Mouse (Mus musculus) spleen, adult 2 months (tissue): Measurements from ENCODE around the gene Ppp1r1b. TPM values are rescaled to one million over a fixed set of nuclear protein-coding genes. Genes with fewer than 3 reads are reported as not detected.

Experiments
- DNase-seq, 2 experiments: peaks; one replicate each; pipeline versions ENCODE4 v3.0.0 to v3.0.0-alpha.2; 2012 to 2021; ENCODE audit warnings: low spot score in 2 of 2, low read depth in 1 of 2
- H3K27ac ChIP-seq: fragments of 200-500 bp; 2 replicates; pipeline ENCODE4 v1.5.1; 2012; ENCODE audit warnings: low read length, inconsistent platforms; ENCODE audit not compliant: insufficient read depth
- H3K27me3 ChIP-seq: fragments of 200-500 bp; 2 replicates; pipeline ENCODE4 v1.6.1; 2012; ENCODE audit warnings: mild to moderate bottlenecking, moderate library complexity, low read length, inconsistent platforms; ENCODE audit not compliant: control insufficient read depth, insufficient read depth
- H3K36me3 ChIP-seq: fragments of 200-500 bp; 2 replicates; pipeline ENCODE4 v1.6.1; 2012; ENCODE audit warnings: mild to moderate bottlenecking, low read length, inconsistent platforms; ENCODE audit not compliant: control insufficient read depth, insufficient read depth
- H3K4me1 ChIP-seq: fragments of 200-500 bp; 2 replicates; pipeline ENCODE4 v1.6.1; 2011; ENCODE audit warnings: inconsistent platforms; ENCODE audit not compliant: control insufficient read depth, insufficient read depth, insufficient read length
- H3K4me3 ChIP-seq: fragments of 200-500 bp; 2 replicates; pipeline ENCODE4 v1.5.1; 2011; ENCODE audit warnings: mild to moderate bottlenecking, inconsistent platforms; ENCODE audit not compliant: insufficient read depth, insufficient read length; ENCODE audit errors: extremely low read depth
- CTCF ChIP-seq: fragments of 200-500 bp; IDR thresholded peaks from 2 replicates; pipeline ENCODE4 v1.5.1; 2011; ENCODE audit warnings: mild to moderate bottlenecking, inconsistent platforms; ENCODE audit not compliant: insufficient read depth, insufficient read length, insufficient replicate concordance; ENCODE audit errors: extremely low read depth
- POLR2A ChIP-seq: fragments of 200-500 bp; IDR thresholded peaks from 2 replicates; pipeline ENCODE4 v1.6.1; 2011; ENCODE audit warnings: low read depth, low read length, inconsistent platforms
- WGBS: fragments of 180-500 bp; shearing (Covaris S2); methylation state at CpG from one replicate; pipeline ENCODE4 v1.1.7; 2018; 5-methylcytosine and 5-hydroxymethylcytosine counted together
- polyA plus RNA-seq: library from polyadenylated mRNA; depleted of rRNA; stranded (reverse); fragments of >200 nt; gene quantifications from 2 replicates; pipeline ENCODE4 v1.2.3, GENCODE M21; 2012

The Ppp1r1b gene
- polyA plus RNA-seq, 1 experiment: 0.44 TPM

GRCm38 (mm10) chr11:98388282-98388681 is 40.1 kb downstream of the Ppp1r1b start:
- WGBS: 83% methylated on average over 10 of the region's 10 CpGs
- H3K27me3 ChIP-seq: no peaks in the 10 kb centered on the region
- no peak overlapping the region for H3K4me3 ChIP-seq
- H3K27ac ChIP-seq: no peak overlapping the region
- TF ChIP-seq CTCF (no peak), POLR2A (no peak)
- H3K4me1 ChIP-seq: no peaks in the 10 kb centered on the region
- no peaks in the 10 kb centered on the region for H3K36me3 ChIP-seq
- no peak for DNase-seq

- no peaks in the 10 kb centered on the region for H3K27me3 ChIP-seq
- H3K4me1 ChIP-seq: no peaks in the 10 kb centered on the region
- H3K4me3 ChIP-seq: no peak overlapping the region
- DNase-seq: peak in 1 of 2 experiments; percentile 40
- H3K27ac ChIP-seq: no peak overlapping the region
- TF ChIP-seq POLR2A (no peak), CTCF (peak; percentile 47; the same call in 1 of the 2 replicates)
- H3K36me3 ChIP-seq: no peaks in the 10 kb centered on the region
- 18% methylated on average over 9 of the region's 9 CpGs for WGBS
Observed at GRCm38 (mm10) chr11:98389221-98389780, 41.1 kb downstream of the Ppp1r1b start.

GRCm38 (mm10) chr11:98390141-98390540 is 41.9 kb downstream of the Ppp1r1b start:
- H3K36me3 ChIP-seq: no peaks in the 10 kb centered on the region
- no peaks in the 10 kb centered on the region for H3K4me1 ChIP-seq
- no peaks in the 10 kb centered on the region for H3K27me3 ChIP-seq
- 94% methylated on average over 12 of the region's 12 CpGs for WGBS
- TF ChIP-seq CTCF: no peak
- TF ChIP-seq POLR2A: no peak
- no peak overlapping the region for H3K4me3 ChIP-seq
- DNase-seq: no peak
- H3K27ac ChIP-seq: no peak overlapping the region

GRCm38 (mm10) chr11:98392034-98392433 is 43.8 kb downstream of the Ppp1r1b start:
- Histone ChIP-seq H3K27me3 (no peaks in the 10 kb centered on the region), H3K4me3 (no peak overlapping the region), H3K36me3 (no peaks in the 10 kb centered on the region), H3K27ac (no peak overlapping the region), H3K4me1 (no peaks in the 10 kb centered on the region)
- TF ChIP-seq CTCF (no peak), POLR2A (no peak)
- no peak for DNase-seq
- WGBS: 70% methylated on average over 6 of the region's 8 CpGs

GRCm38 (mm10) chr11:98392645-98393044 is 44.4 kb downstream of the Ppp1r1b start:
- no peak for TF ChIP-seq CTCF
- no peak for TF ChIP-seq POLR2A
- Histone ChIP-seq H3K4me1 (no peaks in the 10 kb centered on the region), H3K4me3 (no peak overlapping the region), H3K27ac (no peak overlapping the region; the same call in 1 of the 2 replicates), H3K27me3 (no peaks in the 10 kb centered on the region), H3K36me3 (no peaks in the 10 kb centered on the region)
- DNase-seq: no peak
- whole genome bisulfite sequencing: 45% methylated on average over 4 of the region's 4 CpGs

- 14% methylated on average over 6 of the region's 6 CpGs for WGBS
- H3K4me3 ChIP-seq: no peak overlapping the region
- peak overlapping the region; percentile 10; the same call in 1 of the 2 replicates for H3K27ac ChIP-seq
- DNase-seq: no peak
- TF ChIP-seq CTCF (no peak), POLR2A (no peak)
- no peaks in the 10 kb centered on the region for H3K36me3 ChIP-seq
- H3K4me1 ChIP-seq: no peaks in the 10 kb centered on the region
- H3K27me3 ChIP-seq: no peaks in the 10 kb centered on the region
Observed at GRCm38 (mm10) chr11:98393317-98393716, 45.1 kb downstream of the Ppp1r1b start.

GRCm38 (mm10) chr11:98394301-98394700 is 46.1 kb downstream of the Ppp1r1b start:
- Histone ChIP-seq H3K36me3 (no peaks in the 10 kb centered on the region), H3K27ac (no peak overlapping the region), H3K27me3 (no peaks in the 10 kb centered on the region), H3K4me3 (no peak overlapping the region), H3K4me1 (no peaks in the 10 kb centered on the region)
- DNase-seq: no peak
- TF ChIP-seq POLR2A (no peak), CTCF (no peak)
- WGBS: 67% methylated on average over 6 of the region's 6 CpGs
